Mouse (Mus musculus): ENCODE results near the gene Morf4l2.
"Not testable (repeated sequence)": the region's sequence is repeated elsewhere in the genome, so short reads cannot be mapped to it uniquely, and the experiment has no call there.

The Morf4l2 gene

GRCm38 (mm10) chrX:136693196-136693595 is 50.3 kb downstream of the Morf4l2 start:
- DNase-seq (ENCODE audit: low read depth) = no peak

GRCm38 (mm10) chrX:136692294-136692675 is 51.2 kb downstream of the Morf4l2 start:
- no peak for DNase-seq (ENCODE audit: low read depth)

- not testable (repeated sequence) for DNase-seq (ENCODE audit: low read depth)
These were observed 51.7 kb downstream of the Morf4l2 start for GRCm38 (mm10) chrX:136691606-136692293.

Measured in NIH3T3 (cell line).